Mouse (Mus musculus): Measurements from ENCODE around the gene Tmem269.

DNA sequence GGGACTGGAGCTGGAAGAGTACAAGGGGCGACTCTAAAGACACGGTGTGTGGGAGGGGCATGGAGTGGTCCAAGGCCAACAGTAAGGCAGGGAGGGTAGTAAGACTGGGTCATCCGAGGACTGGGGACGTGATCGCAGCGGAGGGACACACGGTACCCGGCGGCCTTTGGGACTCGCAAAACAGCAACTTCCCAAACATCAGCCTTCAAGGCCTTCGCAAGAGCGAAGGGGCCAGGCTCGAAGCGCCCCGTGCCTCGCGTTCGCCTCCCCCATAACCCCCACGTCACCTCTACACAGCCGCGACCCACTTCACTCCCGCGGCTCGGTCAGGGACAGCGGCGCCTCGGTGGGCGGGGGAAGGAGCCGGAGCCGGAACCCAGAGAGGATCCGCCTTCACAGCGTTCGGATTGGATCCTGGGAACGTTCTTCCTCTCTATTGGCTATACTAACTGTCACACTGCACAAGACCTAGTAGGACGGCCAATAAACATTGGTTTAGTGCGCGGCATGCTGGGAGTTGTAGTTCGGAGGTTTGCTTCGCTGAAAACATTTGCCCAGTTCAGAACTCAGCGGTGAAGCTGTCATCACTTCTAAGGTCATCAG lies 44.1 kb downstream of the Tmem269 start, which contains the start of gene Zfp691:
- TF ChIP-seq ZNF384 (IDR thresholded peaks at IDR 0.05; ENCODE audit: low read depth, low read length) = no peak
- TF ChIP-seq HCFC1 (IDR thresholded peaks at IDR 0.05; ENCODE audit: borderline replicate concordance, insufficient read depth, low read length) = peak; percentile 99
- TF ChIP-seq CHD2 (IDR thresholded peaks at IDR 0.05; ENCODE audit: low read depth, low read length) = peak; percentile 97
- no peak for TF ChIP-seq MAFK (IDR thresholded peaks at IDR 0.05; ENCODE audit: insufficient read depth, low read depth, low read length)

All from ES-E14 (cell line).